Mouse (Mus musculus) R1 (cell line): ENCODE data around the gene Ccdc162.

Source experiments
- DNase-seq: peaks from one replicate; pipeline ENCODE4 v3.0.0-alpha.2; 2018; ENCODE audit warnings: low read depth, low spot score

Ccdc162 gene

DNA sequence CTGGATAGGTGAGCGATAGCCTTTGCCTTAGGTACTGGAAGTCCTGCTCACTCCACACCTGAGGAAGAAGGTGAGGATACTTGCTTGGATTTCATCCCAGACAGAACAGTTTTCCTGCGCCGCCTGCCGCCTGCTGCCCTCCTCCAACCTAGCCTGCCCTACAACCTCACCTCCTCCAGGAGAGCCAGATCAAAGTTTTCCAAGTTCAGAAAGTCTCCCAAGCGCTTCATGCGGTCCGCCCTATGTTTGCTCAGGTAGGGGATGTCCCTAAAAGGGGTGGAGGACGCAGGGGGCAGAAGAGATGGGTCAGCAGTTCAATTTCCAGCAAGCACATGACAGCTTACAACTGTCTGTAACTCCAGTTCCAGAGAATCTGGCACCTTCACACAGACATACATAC lies 227.1 kb downstream of the Ccdc162 start:
- no peak for DNase-seq

- no peak for DNase-seq
Observed at GRCm38 (mm10) chr10:41488877-41489276, 227.6 kb downstream of the Ccdc162 start.
